Mouse (Mus musculus): ENCODE results near the gene Sclt1. TPM values are rescaled to one million over a fixed set of nuclear protein-coding genes. Genes with fewer than 3 reads are reported as not detected.
A peak's percentile ranks its signal among the peaks of the same experiment; 100 is the strongest.
"Not testable (repeated sequence)": the region's sequence is repeated elsewhere in the genome, so short reads cannot be mapped to it uniquely, and the experiment has no call there.

Gene Sclt1
- polyA plus RNA-seq, 1 experiment from 2014 or later, result 8.6 TPM

DNA sequence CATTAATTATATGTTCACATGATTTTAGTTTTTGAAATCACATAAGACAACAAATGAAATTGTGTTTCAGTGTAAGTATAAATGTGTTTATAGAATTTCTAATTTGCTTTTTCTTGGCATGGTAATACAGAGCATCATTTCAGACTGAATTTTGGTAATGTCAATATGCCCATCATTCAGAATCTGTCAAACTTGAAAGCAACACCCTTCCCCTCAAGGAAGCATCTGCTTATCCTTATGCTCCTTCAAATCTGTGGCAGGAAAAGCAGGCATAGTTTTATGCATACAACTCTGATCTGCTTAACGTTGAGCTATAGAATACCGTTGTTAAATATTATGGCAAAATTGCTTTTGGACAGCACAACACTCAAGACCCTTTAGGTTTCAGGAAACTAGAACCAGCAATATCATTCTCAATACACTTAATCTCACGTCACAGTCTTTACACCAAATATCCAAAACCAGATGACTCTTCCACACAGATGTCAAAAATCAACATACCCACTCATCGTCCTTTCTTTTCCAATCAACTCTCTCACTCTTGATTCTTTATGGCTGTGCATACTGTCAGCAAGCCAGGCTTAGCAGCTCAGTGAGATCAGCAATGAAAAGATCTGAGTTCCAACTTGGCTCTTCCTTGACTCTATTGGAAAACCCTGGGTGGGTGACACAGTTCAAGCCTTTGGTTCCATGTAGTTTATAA, 49.7 kb downstream of the Sclt1 start:
- 86% methylated on average over 4 of the region's 4 CpGs for WGBS
- Histone ChIP-seq H3K4me1 (replicated peaks; ENCODE audit: control insufficient read depth, insufficient read depth) (no peaks in the 10 kb centered on the region), H3K36me3 (ENCODE audit: control insufficient read depth, insufficient read depth, low read length) (no peaks in the 10 kb centered on the region), H3K9ac (ENCODE audit: low read length) (no peak overlapping the region), H3K27ac (replicated peaks) (no peak overlapping the region), H3K27me3 (ENCODE audit: control insufficient read depth, insufficient read depth, low read length) (no peaks in the 10 kb centered on the region), H3K4me3 (ENCODE audit: low read depth, low read length) (no peak overlapping the region), H3K4me2 (replicated peaks; ENCODE audit: low read depth) (no peak overlapping the region), H3K9me3 (ENCODE audit: control insufficient read depth, low read length) (no peaks in the 10 kb centered on the region)
- no peak for TF ChIP-seq CTCF (IDR thresholded peaks at IDR 0.05; ENCODE audit: low read depth)
- TF ChIP-seq EP300 (optimal IDR thresholded peaks at IDR 0.05), result no peak
- DNase-seq (ENCODE audit: low spot score) (no peak), ATAC-seq (ENCODE audit: low FRiP score, low TSS enrichment) (no peak)

DNA sequence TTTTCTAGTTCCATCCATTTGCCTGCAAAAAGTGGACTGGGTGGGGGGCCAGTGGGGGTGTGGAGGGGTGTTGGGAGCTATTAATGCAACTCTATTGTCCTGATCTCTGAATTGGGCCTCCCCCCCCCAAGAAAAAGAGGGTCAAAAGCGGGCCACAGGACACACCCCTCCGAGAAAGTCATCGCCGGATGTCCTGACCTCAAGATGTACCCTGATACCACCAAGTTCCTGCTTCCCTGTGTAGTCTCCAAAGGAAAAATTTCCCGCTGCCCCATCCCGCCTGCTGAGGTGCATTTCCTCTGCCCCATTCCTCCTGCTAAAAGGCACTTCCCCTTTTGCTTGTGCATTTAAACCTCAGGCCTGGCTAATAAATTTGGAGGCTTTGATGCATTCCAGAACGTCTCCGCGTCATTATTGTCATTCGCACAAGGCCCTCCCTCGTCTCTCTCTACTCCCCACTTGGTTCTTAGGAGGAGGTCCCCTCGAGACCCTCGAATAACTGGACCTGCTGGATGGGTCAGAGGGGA, 52.1 kb downstream of the Sclt1 start:
- not testable (repeated sequence) for H3K4me3 ChIP-seq (ENCODE audit: low read depth, low read length); H3K4me1 ChIP-seq (replicated peaks; ENCODE audit: control insufficient read depth, insufficient read depth); H3K9ac ChIP-seq (ENCODE audit: low read length); DNase-seq (ENCODE audit: low spot score); H3K9me3 ChIP-seq (ENCODE audit: control insufficient read depth, low read length); H3K27ac ChIP-seq (replicated peaks); H3K27me3 ChIP-seq (ENCODE audit: control insufficient read depth, insufficient read depth, low read length); H3K4me2 ChIP-seq (replicated peaks; ENCODE audit: low read depth); ATAC-seq (ENCODE audit: low FRiP score, low TSS enrichment); H3K36me3 ChIP-seq (ENCODE audit: control insufficient read depth, insufficient read depth, low read length)
- WGBS, result 89% methylated on average over 13 of the region's 13 CpGs

DNA sequence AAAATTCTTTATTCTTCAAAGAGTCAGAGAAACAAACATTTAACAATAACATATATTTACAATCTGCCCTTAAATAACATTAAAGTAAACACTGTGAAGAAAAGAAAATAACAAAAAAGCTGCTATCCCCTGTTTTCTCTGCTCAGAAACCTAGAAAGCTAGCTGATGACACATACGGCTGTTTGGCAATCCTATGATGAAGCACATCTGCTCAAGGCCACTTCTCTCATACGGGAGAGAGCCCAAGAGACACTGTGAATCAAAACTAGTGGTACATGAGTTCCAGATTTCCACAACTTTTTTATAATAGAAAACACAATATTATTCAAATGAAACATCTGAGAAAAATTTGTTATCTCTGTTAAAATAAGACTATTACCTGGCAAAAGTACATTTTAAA, 55.9 kb downstream of the Sclt1 start:
- H3K4me3 ChIP-seq (ENCODE audit: low read depth, low read length), result no peak overlapping the region
- no peaks in the 10 kb centered on the region for H3K36me3 ChIP-seq (ENCODE audit: control insufficient read depth, insufficient read depth, low read length)
- TF ChIP-seq CTCF (IDR thresholded peaks at IDR 0.05; ENCODE audit: low read depth) (no peak), EP300 (optimal IDR thresholded peaks at IDR 0.05) (no peak)
- WGBS, result 53% methylated on average over 2 of the region's 2 CpGs
- H3K4me1 ChIP-seq (replicated peaks; ENCODE audit: control insufficient read depth, insufficient read depth), result no peaks in the 10 kb centered on the region
- ATAC-seq (ENCODE audit: low FRiP score, low TSS enrichment) (no peak), DNase-seq (ENCODE audit: low spot score) (no peak)
- no peak overlapping the region for H3K9ac ChIP-seq (ENCODE audit: low read length)
- H3K27ac ChIP-seq (replicated peaks), result no peak overlapping the region
- H3K27me3 ChIP-seq (ENCODE audit: control insufficient read depth, insufficient read depth, low read length), result no peaks in the 10 kb centered on the region
- no peaks in the 10 kb centered on the region for H3K9me3 ChIP-seq (ENCODE audit: control insufficient read depth, low read length)
- no peak overlapping the region for H3K4me2 ChIP-seq (replicated peaks; ENCODE audit: low read depth)

DNA sequence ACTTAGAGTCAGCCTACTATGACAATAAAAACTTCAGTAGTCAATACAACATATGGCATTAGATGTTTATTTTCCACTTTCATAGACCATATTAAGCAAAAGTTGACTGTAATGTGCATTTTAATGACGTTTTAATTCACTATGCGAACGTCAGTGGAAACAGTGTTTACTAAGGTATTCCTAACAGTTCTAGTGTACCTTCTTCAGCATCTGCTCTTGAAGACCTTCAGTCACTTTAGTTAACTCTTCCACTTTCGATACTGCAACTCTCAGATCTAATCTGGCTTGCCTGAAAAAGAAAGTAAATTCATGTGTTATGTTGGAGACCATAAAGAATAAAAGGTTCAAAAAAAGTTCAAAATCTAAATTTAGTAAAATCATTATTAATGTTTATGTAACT, 60.2 kb downstream of the Sclt1 start:
- no peaks in the 10 kb centered on the region for H3K36me3 ChIP-seq (ENCODE audit: control insufficient read depth, insufficient read depth, low read length)
- no peaks in the 10 kb centered on the region for H3K9me3 ChIP-seq (ENCODE audit: control insufficient read depth, low read length)
- no peaks in the 10 kb centered on the region for H3K27me3 ChIP-seq (ENCODE audit: control insufficient read depth, insufficient read depth, low read length)
- H3K27ac ChIP-seq (replicated peaks), result no peak overlapping the region
- TF ChIP-seq CTCF (IDR thresholded peaks at IDR 0.05; ENCODE audit: low read depth) (no peak), EP300 (optimal IDR thresholded peaks at IDR 0.05) (no peak)
- no peaks in the 10 kb centered on the region for H3K4me1 ChIP-seq (replicated peaks; ENCODE audit: control insufficient read depth, insufficient read depth)
- no peak for ATAC-seq (ENCODE audit: low FRiP score, low TSS enrichment)
- no peak overlapping the region for H3K4me3 ChIP-seq (ENCODE audit: low read depth, low read length)
- H3K4me2 ChIP-seq (replicated peaks; ENCODE audit: low read depth), result no peak overlapping the region
- H3K9ac ChIP-seq (ENCODE audit: low read length), result no peak overlapping the region
- WGBS, result 84% methylated on average over 4 of the region's 4 CpGs
- no peak for DNase-seq (ENCODE audit: low spot score)

DNA sequence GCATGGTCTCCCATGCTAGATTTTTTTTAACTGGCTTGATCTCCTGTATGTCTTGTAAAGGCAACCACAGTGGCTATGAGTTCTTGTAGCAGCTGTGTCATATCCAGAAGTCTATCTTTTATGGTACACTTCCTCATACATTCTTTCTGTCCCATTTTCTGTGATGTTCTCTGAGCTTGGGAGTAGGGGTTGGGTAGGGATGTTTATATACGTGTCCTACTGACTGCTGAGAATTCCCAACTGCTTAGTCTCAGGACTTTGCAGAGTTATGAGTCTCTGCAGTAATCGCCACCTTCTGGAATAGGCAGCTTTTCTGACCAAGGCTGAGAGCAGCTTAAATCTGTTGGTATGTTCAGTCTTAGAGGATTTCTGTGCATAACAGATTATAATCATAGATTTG, 65.7 kb downstream of the Sclt1 start:
- 53% methylated on average over 2 of the region's 2 CpGs for WGBS
- no peak overlapping the region for H3K27ac ChIP-seq (replicated peaks)
- no peak overlapping the region for H3K9ac ChIP-seq (ENCODE audit: low read length)
- H3K9me3 ChIP-seq (ENCODE audit: control insufficient read depth, low read length), result no peaks in the 10 kb centered on the region
- H3K36me3 ChIP-seq (ENCODE audit: control insufficient read depth, insufficient read depth, low read length), result peaks cover 3% of the 10 kb centered on the region; the same call in 1 of the 2 replicates
- H3K4me1 ChIP-seq (replicated peaks; ENCODE audit: control insufficient read depth, insufficient read depth), result no peaks in the 10 kb centered on the region
- TF ChIP-seq EP300 (optimal IDR thresholded peaks at IDR 0.05) (no peak), CTCF (IDR thresholded peaks at IDR 0.05; ENCODE audit: low read depth) (no peak)
- DNase-seq (ENCODE audit: low spot score), result no peak
- no peak overlapping the region for H3K4me2 ChIP-seq (replicated peaks; ENCODE audit: low read depth)
- ATAC-seq (ENCODE audit: low FRiP score, low TSS enrichment), result no peak
- H3K27me3 ChIP-seq (ENCODE audit: control insufficient read depth, insufficient read depth, low read length), result no peaks in the 10 kb centered on the region
- H3K4me3 ChIP-seq (ENCODE audit: low read depth, low read length), result no peak overlapping the region

DNA sequence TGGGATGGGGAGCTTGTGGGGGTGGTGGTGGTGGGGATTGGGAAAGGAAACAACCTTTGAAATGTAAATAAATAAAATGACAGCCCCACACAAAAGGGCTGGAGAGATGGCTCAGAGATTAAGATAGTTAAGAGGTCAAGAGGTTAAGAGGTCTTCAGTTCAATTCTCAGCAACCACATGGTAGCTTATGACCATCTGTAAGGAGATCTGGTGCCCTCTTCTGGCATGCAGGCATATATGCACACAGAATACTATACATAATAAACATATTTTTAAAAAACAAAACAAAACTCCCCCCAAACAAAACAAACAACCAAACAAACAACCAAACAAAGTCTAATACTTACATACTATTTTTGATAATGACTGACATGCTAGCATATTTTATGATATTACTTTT, 67.5 kb downstream of the Sclt1 start:
- H3K36me3 ChIP-seq (ENCODE audit: control insufficient read depth, insufficient read depth, low read length), result peaks cover 3% of the 10 kb centered on the region; the same call in 1 of the 2 replicates
- no peak for ATAC-seq (ENCODE audit: low FRiP score, low TSS enrichment)
- no peak for DNase-seq (ENCODE audit: low spot score)
- H3K4me3 ChIP-seq (ENCODE audit: low read depth, low read length), result no peak overlapping the region
- no peak overlapping the region for H3K27ac ChIP-seq (replicated peaks)
- H3K27me3 ChIP-seq (ENCODE audit: control insufficient read depth, insufficient read depth, low read length), result no peaks in the 10 kb centered on the region
- no peaks in the 10 kb centered on the region for H3K9me3 ChIP-seq (ENCODE audit: control insufficient read depth, low read length)
- H3K4me1 ChIP-seq (replicated peaks; ENCODE audit: control insufficient read depth, insufficient read depth), result no peaks in the 10 kb centered on the region
- no peak overlapping the region for H3K4me2 ChIP-seq (replicated peaks; ENCODE audit: low read depth)
- no peak for TF ChIP-seq EP300 (optimal IDR thresholded peaks at IDR 0.05)
- TF ChIP-seq CTCF (IDR thresholded peaks at IDR 0.05; ENCODE audit: low read depth), result peak; percentile 55
- H3K9ac ChIP-seq (ENCODE audit: low read length), result no peak overlapping the region

Data from stomach, postnatal 0 days (tissue).